Mouse (Mus musculus) hindbrain, embryonic 10.5 days (tissue): Measurements from ENCODE around the gene Pex14. TPM values are rescaled to one million over a fixed set of nuclear protein-coding genes. Genes with fewer than 3 reads are reported as not detected.

Experiments used
- DNase-seq: peaks from one replicate; pipeline ENCODE4 v3.0.0-alpha.2; 2017; ENCODE audit warnings: low spot score
- H3K27ac ChIP-seq: fragments of 300-500 bp; sonication (generic); 2 replicates; pipeline ENCODE4 v1.5.1; 2016; ENCODE audit warnings: mild to moderate bottlenecking, moderate library complexity
- H3K27me3 ChIP-seq: fragments of 300-500 bp; sonication (generic); 2 replicates; pipeline ENCODE4 v1.6.1; 2016; ENCODE audit warnings: mild to moderate bottlenecking; ENCODE audit not compliant: poor library complexity, insufficient read depth, severe bottlenecking
- H3K36me3 ChIP-seq: fragments of 300-500 bp; sonication (generic); 2 replicates; pipeline ENCODE4 v1.6.1; 2016; ENCODE audit warnings: mild to moderate bottlenecking, moderate library complexity
- H3K4me1 ChIP-seq: fragments of 300-500 bp; sonication (generic); replicated peaks from 2 replicates; pipeline ENCODE4 v1.6.1; 2016; ENCODE audit warnings: mild to moderate bottlenecking
- H3K4me3 ChIP-seq: fragments of 300-500 bp; sonication (generic); 2 replicates; pipeline ENCODE4 v1.5.1; 2016; ENCODE audit warnings: mild to moderate bottlenecking, moderate library complexity
- H3K9me3 ChIP-seq: fragments of 300-500 bp; sonication (generic); 2 replicates; pipeline ENCODE4 v1.6.1; 2016; ENCODE audit warnings: mild to moderate bottlenecking, moderate library complexity
- WGBS: fragments of 180-500 bp; shearing (Covaris S2); methylation state at CpG from one replicate; pipeline ENCODE4 v1.1.7; 2016; 5-methylcytosine and 5-hydroxymethylcytosine counted together
- polyA plus RNA-seq: library from polyadenylated mRNA; unstranded; fragments of >200 nt; fragmentation: Nextera tagmentation; extraction: Ambion mirVana; gene quantifications from 2 replicates; pipeline ENCODE4 v1.2.1, GENCODE M21; 2016

The Pex14 gene
- polyA plus RNA-seq, 1 experiment from 2014 or later, result 60.8 TPM

GRCm38 (mm10) chr4:149036592-149036991 lies 63.1 kb downstream of the Pex14 start:
- H3K27ac ChIP-seq, result peak overlapping the region; percentile 75

GRCm38 (mm10) chr4:149031507-149031906 lies 68.2 kb downstream of the Pex14 start:
- H3K4me1 ChIP-seq, result peaks cover 40% of the 10 kb centered on the region
- H3K27me3 ChIP-seq, result no peaks in the 10 kb centered on the region
- WGBS, result 85% methylated on average over 4 of the region's 4 CpGs
- DNase-seq, result no peak
- H3K27ac ChIP-seq, result no peak overlapping the region
- no peak overlapping the region for H3K4me3 ChIP-seq
- H3K36me3 ChIP-seq, result 0 out of 2 replicates have a peak, but pooled peaks cover 11% of the 10 kb centered on the region
- H3K9me3 ChIP-seq, result no peaks in the 10 kb centered on the region

More at GRCm38 (mm10) chr4:149036592-149036991, 63.1 kb downstream of the Pex14 start:
- 50% methylated on average over 9 of the region's 9 CpGs for WGBS
- H3K4me3 ChIP-seq, result no peak overlapping the region
- no peaks in the 10 kb centered on the region for H3K9me3 ChIP-seq
- DNase-seq, result no peak
- H3K27me3 ChIP-seq, result no peaks in the 10 kb centered on the region
- peaks cover 57% of the 10 kb centered on the region for H3K4me1 ChIP-seq
- peaks cover 4% of the 10 kb centered on the region; the same call in 1 of the 2 replicates for H3K36me3 ChIP-seq

GRCm38 (mm10) chr4:149027571-149027970 lies 72.1 kb downstream of the Pex14 start:
- Histone ChIP-seq H3K27me3 (no peaks in the 10 kb centered on the region), H3K27ac (no peak overlapping the region), H3K4me1 (peaks cover 42% of the 10 kb centered on the region), H3K4me3 (no peak overlapping the region), H3K9me3 (no peaks in the 10 kb centered on the region), H3K36me3 (0 out of 2 replicates have a peak, but pooled peaks cover 13% of the 10 kb centered on the region)
- no peak for DNase-seq
- WGBS, result 45% methylated on average over 9 of the region's 9 CpGs

GRCm38 (mm10) chr4:149025242-149025641 lies 74.4 kb downstream of the Pex14 start:
- DNase-seq, result no peak
- Histone ChIP-seq H3K36me3 (0 out of 2 replicates have a peak, but pooled peaks cover 9% of the 10 kb centered on the region), H3K4me3 (no peak overlapping the region), H3K9me3 (no peaks in the 10 kb centered on the region), H3K4me1 (peaks cover 59% of the 10 kb centered on the region), H3K27me3 (no peaks in the 10 kb centered on the region), H3K27ac (no peak overlapping the region)
- WGBS, result 88% methylated on average over 10 of the region's 10 CpGs

GRCm38 (mm10) chr4:149021021-149021420 lies 78.7 kb downstream of the Pex14 start:
- H3K4me3 ChIP-seq, result no peak overlapping the region
- no peak for DNase-seq
- peaks cover 50% of the 10 kb centered on the region for H3K4me1 ChIP-seq
- H3K27ac ChIP-seq, result no peak overlapping the region
- H3K9me3 ChIP-seq, result no peaks in the 10 kb centered on the region
- H3K36me3 ChIP-seq, result no peaks in the 10 kb centered on the region
- no peaks in the 10 kb centered on the region for H3K27me3 ChIP-seq

GRCm38 (mm10) chr4:149019456-149019855 lies 80.2 kb downstream of the Pex14 start:
- Histone ChIP-seq H3K27ac (no peak overlapping the region), H3K4me3 (no peak overlapping the region)
- 84% methylated on average over 6 of the region's 6 CpGs for WGBS

GRCm38 (mm10) chr4:149006756-149007155 lies 92.9 kb downstream of the Pex14 start:
- Histone ChIP-seq H3K27ac (no peak overlapping the region), H3K9me3 (no peaks in the 10 kb centered on the region), H3K4me1 (no peaks in the 10 kb centered on the region), H3K27me3 (no peaks in the 10 kb centered on the region), H3K36me3 (no peaks in the 10 kb centered on the region), H3K4me3 (no peak overlapping the region)
- DNase-seq, result no peak
- 93% methylated on average over 6 of the region's 6 CpGs for WGBS

More at GRCm38 (mm10) chr4:149019456-149019855, 80.2 kb downstream of the Pex14 start:
- Histone ChIP-seq H3K9me3 (no peaks in the 10 kb centered on the region), H3K27me3 (no peaks in the 10 kb centered on the region), H3K36me3 (no peaks in the 10 kb centered on the region), H3K4me1 (peaks cover 44% of the 10 kb centered on the region)
- no peak for DNase-seq

GRCm38 (mm10) chr4:149006107-149006506 lies 93.6 kb downstream of the Pex14 start:
- no peaks in the 10 kb centered on the region for H3K9me3 ChIP-seq
- H3K4me1 ChIP-seq, result no peaks in the 10 kb centered on the region
- 92% methylated on average over 3 of the region's 3 CpGs for WGBS
- no peak overlapping the region for H3K27ac ChIP-seq
- H3K36me3 ChIP-seq, result peaks cover 1% of the 10 kb centered on the region
- no peaks in the 10 kb centered on the region for H3K27me3 ChIP-seq
- H3K4me3 ChIP-seq, result no peak overlapping the region
- no peak for DNase-seq

GRCm38 (mm10) chr4:149002441-149003093 lies 97.1 kb downstream of the Pex14 start:
- 95% methylated on average over 11 of the region's 11 CpGs for WGBS
- no peaks in the 10 kb centered on the region for H3K9me3 ChIP-seq
- no peaks in the 10 kb centered on the region for H3K4me1 ChIP-seq
- no peak for DNase-seq
- no peak overlapping the region for H3K4me3 ChIP-seq
- peaks cover 20% of the 10 kb centered on the region for H3K36me3 ChIP-seq
- no peaks in the 10 kb centered on the region for H3K27me3 ChIP-seq
- no peak overlapping the region for H3K27ac ChIP-seq

- no peaks in the 10 kb centered on the region for H3K4me1 ChIP-seq
- WGBS, result 90% methylated on average over 5 of the region's 5 CpGs
Measured at GRCm38 (mm10) chr4:149001515-149001914, 98.2 kb downstream of the Pex14 start.

GRCm38 (mm10) chr4:149000746-149001145 lies 98.9 kb downstream of the Pex14 start:
- no peaks in the 10 kb centered on the region for H3K27me3 ChIP-seq
- WGBS, result 91% methylated on average over 6 of the region's 6 CpGs

More at GRCm38 (mm10) chr4:149001515-149001914, 98.2 kb downstream of the Pex14 start:
- Histone ChIP-seq H3K27me3 (no peaks in the 10 kb centered on the region), H3K9me3 (no peaks in the 10 kb centered on the region), H3K36me3 (peaks cover 20% of the 10 kb centered on the region), H3K4me3 (no peak overlapping the region), H3K27ac (no peak overlapping the region)
- no peak for DNase-seq

GRCm38 (mm10) chr4:148993948-148994347 lies 105.7 kb downstream of the Pex14 start:
- DNase-seq, result no peak
- Histone ChIP-seq H3K9me3 (no peaks in the 10 kb centered on the region), H3K4me3 (no peak overlapping the region), H3K4me1 (no peaks in the 10 kb centered on the region; the same call in 1 of the 2 replicates), H3K36me3 (peaks cover 9% of the 10 kb centered on the region; the same call in 1 of the 2 replicates), H3K27me3 (no peaks in the 10 kb centered on the region), H3K27ac (no peak overlapping the region)
- WGBS, result 90% methylated on average over 5 of the region's 5 CpGs

More at GRCm38 (mm10) chr4:149000746-149001145, 98.9 kb downstream of the Pex14 start:
- no peak for DNase-seq
- Histone ChIP-seq H3K4me1 (no peaks in the 10 kb centered on the region), H3K27ac (no peak overlapping the region), H3K9me3 (no peaks in the 10 kb centered on the region), H3K4me3 (no peak overlapping the region), H3K36me3 (peaks cover 20% of the 10 kb centered on the region)

- 51% methylated on average over 2 of the region's 2 CpGs for WGBS
- Histone ChIP-seq H3K27ac (no peak overlapping the region), H3K36me3 (no peaks in the 10 kb centered on the region), H3K27me3 (no peaks in the 10 kb centered on the region), H3K9me3 (no peaks in the 10 kb centered on the region), H3K4me1 (peaks cover 30% of the 10 kb centered on the region), H3K4me3 (no peak overlapping the region)
- DNase-seq, result no peak
Measured at GRCm38 (mm10) chr4:148990038-148990437, 109.6 kb downstream of the Pex14 start.
